Mouse (Mus musculus) bone marrow macrophage, adult 2 months (primary cell): ENCODE results near the gene Eci3.
"Not testable (repeated sequence)": the region's sequence is repeated elsewhere in the genome, so short reads cannot be mapped to it uniquely, and the experiment has no call there.

Experiments used
- CTCF ChIP-seq: IDR thresholded peaks from 2 replicates; pipeline ENCODE4 v1.5.1; 2012; ENCODE audit warnings: low read depth, mild to moderate bottlenecking, low read length, moderate library complexity
- POLR2A ChIP-seq: IDR thresholded peaks from 2 replicates; pipeline ENCODE4 v1.6.1; 2012; ENCODE audit warnings: mild to moderate bottlenecking, low read depth, low read length, borderline replicate concordance

DNA sequence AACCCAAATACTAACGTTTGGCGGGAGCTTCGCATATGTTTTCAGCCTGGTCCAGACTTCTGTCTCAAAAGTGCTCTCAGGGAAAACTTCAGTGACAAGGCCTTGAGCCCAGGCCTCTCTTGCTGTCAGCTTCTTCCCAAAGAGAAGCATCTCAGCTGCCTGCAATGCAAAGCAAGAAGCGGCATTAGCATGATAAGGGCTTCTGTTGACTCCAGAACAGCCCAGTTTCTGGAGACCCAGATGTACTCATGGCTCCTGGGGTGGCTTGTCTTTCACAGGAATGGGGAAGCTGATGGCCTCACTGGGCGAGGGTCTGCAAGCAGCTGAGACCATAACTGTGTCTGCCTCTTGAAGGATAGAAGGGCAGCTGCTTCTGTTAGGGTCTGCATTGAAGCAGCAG, 15.0 kb upstream of the Eci3 start:
- TF ChIP-seq POLR2A, CTCF: not testable (repeated sequence)
